Mouse (Mus musculus): ENCODE data around the gene Mecom. TPM values are rescaled to one million over a fixed set of nuclear protein-coding genes. Genes with fewer than 3 reads are reported as not detected.

The Mecom gene
- polyA plus RNA-seq, 1 experiment from 2014 or later: 89.3 TPM

DNA sequence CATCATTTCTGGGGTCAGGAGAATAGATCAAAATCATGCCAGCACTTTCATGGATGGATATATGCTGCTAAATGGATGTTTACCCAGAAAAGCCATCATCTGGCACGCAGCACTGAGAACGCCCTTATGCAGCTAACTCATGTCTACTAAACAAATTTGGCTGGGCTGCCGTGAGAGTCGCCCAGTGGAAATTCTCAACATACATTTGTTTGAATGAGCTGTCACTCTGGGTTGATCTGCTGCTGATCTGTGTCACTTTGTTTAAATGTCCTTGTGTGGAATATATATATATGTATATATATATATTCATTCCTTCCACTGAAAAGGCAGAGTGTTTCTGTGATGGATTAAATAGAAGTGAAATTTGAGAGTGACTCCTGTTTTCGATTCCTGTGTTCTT lies 290.0 kb downstream of the Mecom start:
- no peak overlapping the region for H3K27ac ChIP-seq (ENCODE audit: low read depth, low read length)
- H3K36me3 ChIP-seq (ENCODE audit: control insufficient read depth, insufficient read depth, low read length): no peaks in the 10 kb centered on the region
- ATAC-seq (ENCODE audit: low FRiP score, low TSS enrichment): no peak
- no peak overlapping the region for H3K4me3 ChIP-seq (ENCODE audit: low read length)
- no peak overlapping the region for H3K4me2 ChIP-seq (replicated peaks; ENCODE audit: low read depth, low read length)
- 74% methylated on average over 5 of the region's 5 CpGs for WGBS
- no peaks in the 10 kb centered on the region for H3K9me3 ChIP-seq (ENCODE audit: control insufficient read depth, low read length)
- H3K4me1 ChIP-seq (ENCODE audit: control insufficient read depth, insufficient read depth, low read length): no peaks in the 10 kb centered on the region
- H3K9ac ChIP-seq (ENCODE audit: low read depth, low read length): no peak overlapping the region
- H3K27me3 ChIP-seq (ENCODE audit: control insufficient read depth, insufficient read depth, low read length): no peaks in the 10 kb centered on the region

GRCm38 (mm10) chr3:30256896-30257295 lies 290.9 kb downstream of the Mecom start:
- no peak overlapping the region for H3K27ac ChIP-seq (ENCODE audit: low read depth, low read length)
- H3K9ac ChIP-seq (ENCODE audit: low read depth, low read length): no peak overlapping the region
- H3K4me2 ChIP-seq (replicated peaks; ENCODE audit: low read depth, low read length): no peak overlapping the region
- 88% methylated on average over 7 of the region's 7 CpGs for WGBS
- H3K4me1 ChIP-seq (ENCODE audit: control insufficient read depth, insufficient read depth, low read length): no peaks in the 10 kb centered on the region
- H3K36me3 ChIP-seq (ENCODE audit: control insufficient read depth, insufficient read depth, low read length): no peaks in the 10 kb centered on the region
- no peak overlapping the region for H3K4me3 ChIP-seq (ENCODE audit: low read length)
- ATAC-seq (ENCODE audit: low FRiP score, low TSS enrichment): no peak
- no peaks in the 10 kb centered on the region for H3K9me3 ChIP-seq (ENCODE audit: control insufficient read depth, low read length)
- H3K27me3 ChIP-seq (ENCODE audit: control insufficient read depth, insufficient read depth, low read length): no peaks in the 10 kb centered on the region

DNA sequence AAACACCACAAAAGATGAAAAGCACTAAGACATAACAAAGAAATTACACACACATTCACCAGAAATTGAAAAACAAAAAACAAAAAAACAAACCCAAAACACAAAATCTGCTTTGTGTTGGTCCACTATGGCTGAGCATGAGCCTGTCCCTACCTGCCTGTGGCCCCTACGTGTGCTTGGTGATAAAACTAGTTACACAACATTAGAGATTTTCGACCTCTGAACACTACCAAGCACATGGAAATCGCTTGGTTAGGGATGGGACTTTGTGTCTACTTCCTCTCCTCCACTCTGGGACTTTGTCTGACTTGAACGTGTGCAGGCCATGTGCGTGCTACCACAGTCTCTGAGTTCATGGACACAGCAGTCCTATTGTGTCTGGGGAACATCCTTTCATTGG lies 292.0 kb downstream of the Mecom start:
- H3K9me3 ChIP-seq (ENCODE audit: control insufficient read depth, low read length): no peaks in the 10 kb centered on the region
- H3K27me3 ChIP-seq (ENCODE audit: control insufficient read depth, insufficient read depth, low read length): no peaks in the 10 kb centered on the region
- no peaks in the 10 kb centered on the region for H3K36me3 ChIP-seq (ENCODE audit: control insufficient read depth, insufficient read depth, low read length)
- H3K4me2 ChIP-seq (replicated peaks; ENCODE audit: low read depth, low read length): no peak overlapping the region
- H3K4me3 ChIP-seq (ENCODE audit: low read length): no peak overlapping the region
- ATAC-seq (ENCODE audit: low FRiP score, low TSS enrichment): no peak
- WGBS: 89% methylated on average over 5 of the region's 5 CpGs
- H3K27ac ChIP-seq (ENCODE audit: low read depth, low read length): no peak overlapping the region
- no peaks in the 10 kb centered on the region for H3K4me1 ChIP-seq (ENCODE audit: control insufficient read depth, insufficient read depth, low read length)
- no peak overlapping the region for H3K9ac ChIP-seq (ENCODE audit: low read depth, low read length)

GRCm38 (mm10) chr3:30254451-30254850 lies 293.4 kb downstream of the Mecom start:
- Histone ChIP-seq H3K27ac (ENCODE audit: low read depth, low read length) (no peak overlapping the region), H3K9me3 (ENCODE audit: control insufficient read depth, low read length) (no peaks in the 10 kb centered on the region), H3K4me1 (ENCODE audit: control insufficient read depth, insufficient read depth, low read length) (no peaks in the 10 kb centered on the region), H3K4me3 (ENCODE audit: low read length) (no peak overlapping the region), H3K36me3 (ENCODE audit: control insufficient read depth, insufficient read depth, low read length) (no peaks in the 10 kb centered on the region), H3K9ac (ENCODE audit: low read depth, low read length) (no peak overlapping the region), H3K4me2 (replicated peaks; ENCODE audit: low read depth, low read length) (no peak overlapping the region), H3K27me3 (ENCODE audit: control insufficient read depth, insufficient read depth, low read length) (no peaks in the 10 kb centered on the region)
- ATAC-seq (ENCODE audit: low FRiP score, low TSS enrichment): 0 out of 2 replicates have a peak, but pooled peaks have one; percentile 28
- 43% methylated on average over 7 of the region's 7 CpGs for WGBS

DNA sequence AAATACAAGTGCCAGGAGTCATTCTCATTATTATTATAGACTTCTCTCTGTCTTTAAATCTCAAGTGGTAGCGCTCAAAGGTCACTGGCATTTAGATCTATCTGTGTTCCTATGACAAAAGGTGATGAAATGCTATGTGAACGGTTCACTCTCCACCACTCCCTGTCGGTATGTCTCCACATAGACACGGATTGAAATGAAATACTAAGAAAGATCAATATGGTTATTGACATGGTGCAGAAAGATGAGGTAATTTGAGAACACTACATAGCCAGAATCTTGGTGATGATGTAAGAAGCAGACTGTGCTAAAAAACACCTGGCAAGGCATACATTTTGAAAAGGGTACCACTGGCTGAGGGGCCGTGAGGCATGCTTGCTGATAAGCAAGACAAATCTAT lies 294.1 kb downstream of the Mecom start:
- Histone ChIP-seq H3K4me2 (replicated peaks; ENCODE audit: low read depth, low read length) (no peak overlapping the region), H3K9ac (ENCODE audit: low read depth, low read length) (no peak overlapping the region), H3K36me3 (ENCODE audit: control insufficient read depth, insufficient read depth, low read length) (no peaks in the 10 kb centered on the region), H3K9me3 (ENCODE audit: control insufficient read depth, low read length) (no peaks in the 10 kb centered on the region), H3K4me3 (ENCODE audit: low read length) (no peak overlapping the region), H3K4me1 (ENCODE audit: control insufficient read depth, insufficient read depth, low read length) (0 out of 2 replicates have a peak, but pooled peaks cover 2% of the 10 kb centered on the region), H3K27ac (ENCODE audit: low read depth, low read length) (no peak overlapping the region), H3K27me3 (ENCODE audit: control insufficient read depth, insufficient read depth, low read length) (no peaks in the 10 kb centered on the region)
- WGBS: 92% methylated on average over 5 of the region's 5 CpGs
- ATAC-seq (ENCODE audit: low FRiP score, low TSS enrichment): no peak

DNA sequence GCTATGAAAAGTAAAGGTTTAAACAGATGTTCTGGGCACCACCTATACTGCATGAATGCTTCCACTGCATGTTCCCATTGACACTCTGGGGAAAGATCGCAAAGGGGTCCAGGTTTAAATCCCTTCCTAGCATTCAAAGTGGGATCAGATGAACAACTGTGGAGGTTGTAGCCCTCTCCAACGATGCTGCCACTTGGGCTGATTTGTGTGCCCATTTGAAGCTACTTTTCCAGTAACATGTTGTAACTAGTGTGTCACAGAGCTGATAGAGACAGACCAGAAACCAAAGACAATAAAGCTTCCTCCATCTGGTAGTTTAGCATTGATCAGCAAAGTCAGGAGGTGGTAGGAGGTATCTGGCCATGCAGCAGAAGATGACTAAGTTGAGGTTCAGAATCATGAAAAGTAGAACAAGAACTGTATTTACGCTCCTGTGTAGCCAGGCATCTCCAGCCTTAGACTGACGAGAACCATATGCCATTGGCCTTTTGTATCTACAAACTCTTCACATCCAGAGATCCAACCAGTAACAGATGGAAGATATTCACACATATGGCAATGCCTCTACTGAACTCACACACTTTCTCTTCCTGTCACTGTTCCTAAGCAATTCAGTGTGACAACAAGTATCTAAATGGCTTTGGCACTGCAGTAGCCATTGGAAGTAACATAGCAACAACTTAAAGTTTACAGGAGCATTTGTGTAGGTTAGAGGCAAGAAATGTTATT lies 299.0 kb downstream of the Mecom start:
- H3K9ac ChIP-seq (ENCODE audit: low read depth, low read length): no peak overlapping the region
- H3K9me3 ChIP-seq (ENCODE audit: control insufficient read depth, low read length): no peaks in the 10 kb centered on the region
- H3K4me2 ChIP-seq (replicated peaks; ENCODE audit: low read depth, low read length): no peak overlapping the region
- H3K4me1 ChIP-seq (ENCODE audit: control insufficient read depth, insufficient read depth, low read length): peaks cover 15% of the 10 kb centered on the region; the same call in 1 of the 2 replicates
- ATAC-seq (ENCODE audit: low FRiP score, low TSS enrichment): no peak
- 75% methylated on average over 4 of the region's 4 CpGs for WGBS
- no peak overlapping the region for H3K27ac ChIP-seq (ENCODE audit: low read depth, low read length)
- no peaks in the 10 kb centered on the region for H3K36me3 ChIP-seq (ENCODE audit: control insufficient read depth, insufficient read depth, low read length)
- H3K27me3 ChIP-seq (ENCODE audit: control insufficient read depth, insufficient read depth, low read length): no peaks in the 10 kb centered on the region
- no peak overlapping the region for H3K4me3 ChIP-seq (ENCODE audit: low read length)

GRCm38 (mm10) chr3:30247256-30247655 lies 300.6 kb downstream of the Mecom start:
- Histone ChIP-seq H3K27ac (ENCODE audit: low read depth, low read length) (0 out of 2 replicates have a peak overlapping the region, but pooled peaks have one; percentile 26), H3K4me2 (replicated peaks; ENCODE audit: low read depth, low read length) (no peak overlapping the region), H3K4me1 (ENCODE audit: control insufficient read depth, insufficient read depth, low read length) (peaks cover 15% of the 10 kb centered on the region; the same call in 1 of the 2 replicates), H3K9me3 (ENCODE audit: control insufficient read depth, low read length) (no peaks in the 10 kb centered on the region), H3K9ac (ENCODE audit: low read depth, low read length) (no peak overlapping the region), H3K4me3 (ENCODE audit: low read length) (no peak overlapping the region), H3K27me3 (ENCODE audit: control insufficient read depth, insufficient read depth, low read length) (no peaks in the 10 kb centered on the region), H3K36me3 (ENCODE audit: control insufficient read depth, insufficient read depth, low read length) (no peaks in the 10 kb centered on the region)
- 66% methylated on average over 5 of the region's 5 CpGs for WGBS
- ATAC-seq (ENCODE audit: low FRiP score, low TSS enrichment): no peak

DNA sequence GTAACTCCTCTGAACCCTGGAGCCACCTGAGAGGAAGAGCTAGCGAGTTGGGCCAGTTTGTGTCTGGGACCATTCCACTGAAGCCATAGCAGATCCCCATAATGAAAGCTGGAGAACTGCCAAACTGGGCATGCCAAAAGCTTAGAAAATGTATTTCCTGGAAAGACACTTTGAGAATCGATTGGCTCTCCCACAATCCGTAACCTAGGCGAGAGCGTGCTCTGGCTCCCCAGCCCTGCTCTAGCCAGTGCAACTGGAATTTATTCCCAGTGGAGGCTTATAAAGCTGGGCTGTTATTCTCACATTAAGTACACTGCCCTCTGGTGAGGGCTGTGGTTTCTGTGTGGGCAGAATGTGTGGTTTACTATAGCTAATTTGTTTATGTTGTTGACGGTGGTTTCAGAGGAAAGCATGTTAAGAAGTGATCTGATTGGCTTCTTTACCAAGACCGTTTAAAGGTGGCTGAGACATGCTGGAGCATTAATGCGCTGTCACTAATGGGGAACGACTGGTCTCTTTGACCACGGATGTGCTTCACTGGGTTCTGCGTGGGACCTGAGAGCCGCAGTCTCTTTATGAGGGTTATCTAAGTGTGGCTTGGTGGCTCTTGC lies 301.3 kb downstream of the Mecom start:
- H3K27ac ChIP-seq (ENCODE audit: low read depth, low read length): 0 out of 2 replicates have a peak overlapping the region, but pooled peaks have one; percentile 26
- H3K4me3 ChIP-seq (ENCODE audit: low read length): no peak overlapping the region
- no peak; the same call in 1 of the 2 replicates for ATAC-seq (ENCODE audit: low FRiP score, low TSS enrichment)
- H3K4me1 ChIP-seq (ENCODE audit: control insufficient read depth, insufficient read depth, low read length): peaks cover 15% of the 10 kb centered on the region; the same call in 1 of the 2 replicates
- H3K4me2 ChIP-seq (replicated peaks; ENCODE audit: low read depth, low read length): no peak overlapping the region
- WGBS: 67% methylated on average over 12 of the region's 12 CpGs
- no peaks in the 10 kb centered on the region for H3K27me3 ChIP-seq (ENCODE audit: control insufficient read depth, insufficient read depth, low read length)
- H3K36me3 ChIP-seq (ENCODE audit: control insufficient read depth, insufficient read depth, low read length): no peaks in the 10 kb centered on the region
- no peak overlapping the region for H3K9ac ChIP-seq (ENCODE audit: low read depth, low read length)
- no peaks in the 10 kb centered on the region for H3K9me3 ChIP-seq (ENCODE audit: control insufficient read depth, low read length)

GRCm38 (mm10) chr3:30245950-30246349 lies 301.9 kb downstream of the Mecom start:
- Histone ChIP-seq H3K4me3 (ENCODE audit: low read length) (no peak overlapping the region), H3K9ac (ENCODE audit: low read depth, low read length) (no peak overlapping the region), H3K4me2 (replicated peaks; ENCODE audit: low read depth, low read length) (no peak overlapping the region), H3K27me3 (ENCODE audit: control insufficient read depth, insufficient read depth, low read length) (no peaks in the 10 kb centered on the region), H3K4me1 (ENCODE audit: control insufficient read depth, insufficient read depth, low read length) (peaks cover 15% of the 10 kb centered on the region; the same call in 1 of the 2 replicates), H3K27ac (ENCODE audit: low read depth, low read length) (no peak overlapping the region), H3K36me3 (ENCODE audit: control insufficient read depth, insufficient read depth, low read length) (no peaks in the 10 kb centered on the region), H3K9me3 (ENCODE audit: control insufficient read depth, low read length) (no peaks in the 10 kb centered on the region)
- 70% methylated on average over 5 of the region's 5 CpGs for WGBS
- ATAC-seq (ENCODE audit: low FRiP score, low TSS enrichment): no peak

Data from kidney, embryonic 14.5 days (tissue).